In genomic region chrX:99466426-99466825, GRCm38 (mm10) we compare ENCODE assay signal across 19 mouse cellular contexts. TPM values are rescaled to one million over a fixed set of nuclear protein-coding genes. Genes with fewer than 3 reads are reported as not detected.
DNase-seq lines count a peak whose midpoint lies in the region.
"Had no signal": no experiment of that assay in that cellular context is flagged by ENCODE, and none has a peak within 500 bp of the region (broad histone marks: within the 10 kb centered on the region; RNA-seq: fewer than 3 reads in every experiment).

No protein-coding gene starts in this region.

- WGBS in hindbrain, embryonic 10.5 days = 91% methylated on average over 11 of the region's 11 CpGs

- peaks cover 75% of the 10 kb centered on the region for H3K27me3 ChIP-seq in hindbrain, embryonic 10.5 days (ENCODE audit: insufficient read depth, poor library complexity, severe bottlenecking)
- H3K27me3 ChIP-seq: CH12.LX had no signal

- peaks cover 33% of the 10 kb centered on the region for H3K4me1 ChIP-seq in hindbrain, embryonic 10.5 days (replicated peaks)

- peaks cover 37% of the 10 kb centered on the region for H3K36me3 ChIP-seq in hindbrain, embryonic 10.5 days
- H3K36me3 ChIP-seq: intestine, embryonic 15.5 days had no signal

- H3K9me3 ChIP-seq in hindbrain, embryonic 10.5 days = no peaks in the 10 kb centered on the region
- H3K9me3 ChIP-seq: embryonic facial prominence, embryonic 15.5 days; forebrain, embryonic 10.5 days; heart, embryonic 10.5 days; intestine, embryonic 15.5 days had no signal

- no peak overlapping the region for H3K4me3 ChIP-seq in hindbrain, embryonic 10.5 days
- H3K4me3 ChIP-seq: embryonic facial prominence, embryonic 15.5 days; erythroblast, embryonic 14.5 days; forebrain, embryonic 10.5 days; heart, embryonic 10.5 days; intestine, embryonic 15.5 days had no signal

- DNase-seq in heart, adult 11 months = peak; percentile 23
- no peak for DNase-seq in heart, postnatal 4 days
- DNase-seq in cerebellum, adult 18-20 months = peak; percentile 43 to 46
- DNase-seq in cerebellum, adult 9-10 months = peak; percentile 59
- peak; percentile 51 to 66 for DNase-seq in cerebellum, postnatal 25 days
- DNase-seq in lung, postnatal 36 days = no peak
- no peak for DNase-seq in urinary bladder, adult 2 months (ENCODE audit: low spot score)
- no peak for DNase-seq in hindbrain, embryonic 10.5 days (ENCODE audit: low spot score)
- DNase-seq: adrenal gland, postnatal 14 days; embryo, embryonic 11 days; heart, postnatal 10 days; kidney, adult 18-20 months had no signal

- no peak overlapping the region for H3K27ac ChIP-seq in hindbrain, embryonic 10.5 days
- H3K27ac ChIP-seq: embryonic facial prominence, embryonic 15.5 days; forebrain, embryonic 10.5 days; heart, embryonic 10.5 days; hindbrain, embryonic 14.5 days; intestine, embryonic 15.5 days had no signal

RNA-seq across cellular contexts. Expression of gene Pja1, which starts 4.6 kb away (rescaled TPM):
- 10 to 100 TPM; 37.7 to 40.0 TPM for total RNA-seq in heart, postnatal 4 days (2021)
- 67.9 and 70.6 TPM in 2 replicates for polyA plus RNA-seq in urinary bladder, adult 2 months (2012; rRNA removed)
- polyA plus RNA-seq in hindbrain, embryonic 10.5 days (2016; fragmentation: Nextera tagmentation; extraction: Ambion mirVana) = 188 and 192 TPM in 2 replicates

Comparison
In these comparisons a context has a peak if more than half of its experiments do, and no peak if none do; other contexts are left out.
1. DNase-seq: peak in heart, adult 11 months (single experiment), cerebellum, adult 18-20 months (2 of 2), cerebellum, adult 9-10 months (single experiment) and cerebellum, postnatal 25 days (2 of 2); none in heart, postnatal 4 days (single experiment), lung, postnatal 36 days (single experiment), urinary bladder, adult 2 months (single experiment) and hindbrain, embryonic 10.5 days (single experiment).